Mouse (Mus musculus) megakaryocyte, embryonic 14.5 days (primary cell): Measurements from ENCODE around the gene Slc36a3.

Experiments
- FLI1 ChIP-seq: IDR thresholded peaks from 2 replicates; pipeline ENCODE4 v1.6.1; 2012; ENCODE audit warnings: low read length, inconsistent platforms, mixed read lengths
- GATA1 ChIP-seq: IDR thresholded peaks from 3 replicates; pipeline ENCODE4 v1.6.1; 2012; ENCODE audit warnings: mixed read lengths, low read length, inconsistent platforms, borderline replicate concordance

- TF ChIP-seq GATA1 (no peak), FLI1 (no peak)
These were observed 14.5 kb downstream of the Slc36a3 start for GRCm38 (mm10) chr11:55136770-55137547.
